Mouse (Mus musculus) splenic B cell, adult 2 months (primary cell): Measurements from ENCODE around the gene Grk3.

Experiments
- DNase-seq: peaks from one replicate; pipeline ENCODE4 v3.0.0-alpha.2; 2011; ENCODE audit warnings: low read depth, low spot score
- H3K27me3 ChIP-seq: 2 replicates; pipeline ENCODE4 v1.6.1; 2012; ENCODE audit warnings: mild to moderate bottlenecking, low read length, moderate library complexity, mixed read lengths; ENCODE audit not compliant: control insufficient read depth, poor library complexity, insufficient read depth, severe bottlenecking
- H3K36me3 ChIP-seq: 2 replicates; pipeline ENCODE4 v1.6.1; 2012; ENCODE audit warnings: mild to moderate bottlenecking, low read length, moderate library complexity, mixed read lengths; ENCODE audit not compliant: control insufficient read depth, poor library complexity, insufficient read depth, severe bottlenecking

Gene Grk3

DNA sequence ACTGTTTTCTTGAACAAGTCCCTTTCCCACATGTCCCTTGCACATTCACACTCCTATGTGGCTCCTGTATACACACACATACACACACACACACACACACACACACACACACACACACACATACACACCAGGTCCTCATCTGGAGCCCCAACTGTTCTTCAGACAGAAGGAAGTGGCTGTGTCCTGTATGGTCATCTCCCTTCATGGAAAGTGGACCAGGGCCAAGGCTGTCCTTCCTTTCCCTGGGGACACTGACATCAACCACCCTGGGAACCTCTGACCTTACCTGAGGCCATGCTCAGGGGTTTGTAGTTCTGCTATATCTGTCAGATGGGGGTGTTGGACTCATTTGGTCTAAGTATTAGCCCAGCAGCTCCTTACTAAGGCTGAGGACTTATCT is 123.2 kb downstream of the Grk3 start:
- DNase-seq, result no peak
- H3K27me3 ChIP-seq, result no peaks in the 10 kb centered on the region
- H3K36me3 ChIP-seq, result no peaks in the 10 kb centered on the region

DNA sequence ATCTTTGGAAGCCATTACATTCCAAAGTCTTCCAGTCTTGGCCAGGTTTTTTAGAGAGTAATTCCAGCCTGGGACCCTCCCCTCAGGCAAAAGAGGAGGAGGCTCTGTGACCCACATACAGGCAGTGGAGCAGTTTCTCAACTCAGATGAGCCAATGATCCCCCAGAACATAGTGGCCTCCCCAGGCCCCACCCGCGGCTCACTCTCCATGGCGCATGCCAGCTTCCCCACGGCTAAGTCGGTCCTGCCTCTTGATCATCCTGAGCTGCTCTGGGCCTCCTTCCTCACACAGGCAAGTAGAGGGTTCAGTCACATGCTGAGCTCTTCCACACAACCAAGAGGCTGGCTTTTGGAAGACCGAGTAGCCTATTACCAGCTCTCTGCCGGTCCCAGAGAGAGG is 126.9 kb downstream of the Grk3 start:
- no peaks in the 10 kb centered on the region for H3K27me3 ChIP-seq

GRCm38 (mm10) chr5:112886687-112887491 is 128.7 kb downstream of the Grk3 start:
- Histone ChIP-seq H3K36me3 (no peaks in the 10 kb centered on the region), H3K27me3 (no peaks in the 10 kb centered on the region)
- no peak for DNase-seq

More for the DNA sequence above, 126.9 kb downstream of the Grk3 start:
- H3K36me3 ChIP-seq, result no peaks in the 10 kb centered on the region
- no peak for DNase-seq

- no peaks in the 10 kb centered on the region for H3K36me3 ChIP-seq
- H3K27me3 ChIP-seq, result no peaks in the 10 kb centered on the region
- DNase-seq, result no peak
These were observed 138.0 kb downstream of the Grk3 start for GRCm38 (mm10) chr5:112877391-112878115.

GRCm38 (mm10) chr5:112876846-112877390 is 138.7 kb downstream of the Grk3 start:
- Histone ChIP-seq H3K36me3 (no peaks in the 10 kb centered on the region), H3K27me3 (no peaks in the 10 kb centered on the region)
- peak; percentile 40 for DNase-seq

DNA sequence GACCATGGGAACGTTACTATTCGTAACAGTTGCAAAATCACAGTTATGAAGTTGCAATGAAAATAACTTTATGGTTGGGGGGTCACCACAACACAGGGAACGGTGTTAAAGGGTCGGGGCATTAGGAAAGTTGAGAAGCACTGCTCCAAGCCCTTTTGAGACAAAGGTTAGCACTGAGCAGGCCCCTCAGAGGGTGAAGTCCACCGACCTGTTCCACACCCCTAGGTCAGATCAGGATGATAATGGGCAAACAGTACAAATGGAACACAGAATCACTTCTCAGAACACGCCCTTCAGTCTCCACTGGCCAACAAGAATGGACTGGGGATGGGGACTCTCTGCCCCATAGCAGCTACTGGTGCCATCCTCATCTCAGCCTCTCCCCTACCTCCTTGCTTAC is 142.6 kb downstream of the Grk3 start:
- Histone ChIP-seq H3K36me3 (no peaks in the 10 kb centered on the region), H3K27me3 (no peaks in the 10 kb centered on the region)
- no peak for DNase-seq

DNA sequence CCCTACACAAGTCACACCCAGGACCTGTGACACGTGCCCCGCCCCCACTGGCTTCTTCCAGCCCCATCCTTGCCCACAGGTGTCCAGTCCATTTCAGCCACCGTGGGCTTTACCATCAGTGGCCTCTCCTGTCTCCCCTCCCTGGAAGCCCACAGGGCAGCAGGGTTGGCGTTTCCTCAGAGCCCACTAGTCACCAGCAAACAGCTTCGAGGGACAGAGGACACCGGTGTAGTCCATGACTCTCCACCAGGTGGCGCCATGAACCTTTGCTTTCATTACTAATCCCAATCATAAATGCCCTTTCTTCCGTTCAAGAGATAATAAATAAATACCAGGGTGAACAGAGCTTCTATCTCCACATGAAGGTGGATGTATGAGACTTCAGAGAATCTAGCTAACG is 144.9 kb downstream of the Grk3 start:
- DNase-seq, result peak; percentile 68
- H3K36me3 ChIP-seq, result no peaks in the 10 kb centered on the region
- no peaks in the 10 kb centered on the region for H3K27me3 ChIP-seq

DNA sequence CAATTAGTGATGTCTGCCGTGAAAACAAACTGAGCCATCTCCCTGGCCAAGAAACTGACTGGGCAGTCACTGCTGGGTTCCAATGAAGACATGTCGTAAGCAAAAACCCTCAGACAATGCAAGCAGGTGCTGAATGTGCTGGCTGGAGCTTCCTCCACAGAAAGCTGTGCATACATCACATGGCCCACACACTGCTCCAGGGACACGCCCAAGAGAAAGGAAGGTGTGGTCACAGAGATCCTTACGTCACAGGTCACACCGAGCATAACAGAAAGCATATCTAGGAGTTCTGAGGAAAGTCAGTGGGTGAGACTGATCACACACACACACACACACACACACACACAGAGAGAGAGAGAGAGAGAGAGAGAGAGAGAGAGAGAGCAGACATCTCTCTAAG is 147.0 kb downstream of the Grk3 start:
- Histone ChIP-seq H3K27me3 (no peaks in the 10 kb centered on the region), H3K36me3 (no peaks in the 10 kb centered on the region)
- no peak for DNase-seq

- peak; percentile 8 for DNase-seq
- Histone ChIP-seq H3K36me3 (no peaks in the 10 kb centered on the region), H3K27me3 (no peaks in the 10 kb centered on the region)
These were observed 150.7 kb downstream of the Grk3 start for GRCm38 (mm10) chr5:112864719-112865367.
